Mouse (Mus musculus) left cerebral cortex, adult 11 months (tissue): ENCODE measurements around the gene Tas2r134.

Experiments
- DNase-seq: peaks from one replicate; pipeline ENCODE4 v3.0.0; 2022; ENCODE audit warnings: low spot score

The Tas2r134 gene

DNA sequence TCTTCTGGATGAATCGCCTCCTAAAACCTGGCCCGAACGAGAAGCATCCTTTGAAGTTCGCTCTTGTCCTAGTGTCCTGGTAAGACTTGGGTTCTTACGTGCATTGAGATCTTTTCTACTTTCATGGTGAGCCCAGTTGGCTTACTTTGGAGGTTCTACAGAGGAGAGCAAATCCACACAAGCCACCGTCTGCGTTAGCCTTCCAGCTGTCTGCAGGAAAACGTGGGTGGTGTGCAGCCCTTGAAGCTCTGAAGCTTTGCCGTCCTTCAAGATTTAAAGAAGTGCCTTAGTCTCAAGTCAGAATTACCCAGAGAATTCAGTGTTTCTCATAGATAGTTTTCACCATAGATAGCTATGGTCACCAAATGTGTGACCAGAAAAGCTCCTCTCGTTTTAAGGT, 24.8 kb downstream of the Tas2r134 start:
- no peak for DNase-seq

GRCm38 (mm10) chr2:51657684-51658083, 30.4 kb downstream of the Tas2r134 start:
- no peak for DNase-seq

DNA sequence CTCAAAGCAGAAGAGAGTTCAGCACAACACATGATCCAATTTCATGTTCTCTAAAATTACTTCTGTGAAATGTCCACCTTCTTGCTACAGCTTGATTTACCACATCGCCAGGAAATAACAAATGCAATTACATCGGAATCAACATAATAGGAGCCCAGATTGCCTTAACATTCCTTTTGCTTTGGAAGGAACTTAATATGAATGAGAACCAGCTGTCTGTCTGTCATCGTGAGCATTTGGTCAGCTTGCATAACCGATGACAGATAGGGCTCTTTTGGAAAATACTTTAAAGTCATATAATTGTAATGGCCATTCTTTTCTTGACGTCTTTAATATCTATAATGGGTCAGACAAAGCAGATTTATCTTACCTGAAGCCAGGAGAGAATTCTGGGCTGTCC, 31.0 kb downstream of the Tas2r134 start:
- DNase-seq = no peak

GRCm38 (mm10) chr2:51674321-51674720, 47.0 kb downstream of the Tas2r134 start:
- DNase-seq = no peak
